Mouse (Mus musculus): ENCODE data around the gene Capzb.

DNA sequence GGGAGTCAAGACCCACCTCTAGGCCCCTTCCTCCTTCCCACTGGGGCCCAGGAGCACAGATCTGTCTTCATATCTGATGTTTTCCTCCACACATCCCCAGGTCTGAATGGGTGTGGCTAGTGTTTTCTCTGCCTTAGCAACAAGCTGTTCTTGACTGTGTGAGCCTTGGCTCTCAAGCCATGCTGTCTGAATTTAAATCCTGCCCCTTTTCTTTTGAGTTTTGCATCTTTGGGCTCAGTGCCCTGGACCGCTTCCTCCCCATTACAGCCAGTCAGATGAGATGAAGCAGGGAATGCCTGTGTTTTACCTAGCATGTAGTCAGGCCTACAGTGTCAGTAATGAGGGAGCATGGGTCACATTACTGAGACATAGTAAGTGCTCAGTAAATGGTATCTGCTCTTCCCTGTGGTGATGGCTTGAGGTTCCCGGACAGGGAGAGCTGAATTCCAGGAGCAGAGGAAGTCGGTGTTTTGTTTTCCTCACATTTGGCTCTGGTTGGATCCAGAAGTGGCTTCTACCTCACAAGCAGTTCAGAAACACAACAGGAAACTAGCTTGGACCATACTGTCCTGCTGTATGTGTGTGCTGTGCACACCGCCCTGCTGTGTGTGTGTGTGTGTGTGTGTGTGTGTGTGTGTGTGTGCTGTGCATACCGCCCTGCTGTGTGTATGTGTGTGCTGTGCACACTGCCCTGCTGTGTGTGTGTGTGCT is 16.6 kb downstream of the Capzb start:
- TF ChIP-seq CTCF (IDR thresholded peaks at IDR 0.05; ENCODE audit: extremely low read depth, insufficient read depth, insufficient read length, insufficient replicate concordance) (no peak), POLR2A (IDR thresholded peaks at IDR 0.05; ENCODE audit: low read depth, low read length) (no peak)

All from spleen, adult 2 months (tissue).